Mouse (Mus musculus) midbrain, embryonic 11.5 days (tissue): ENCODE measurements at regions not wholly inside any gene's neighbourhood (a gene's known extent, or its start where the extent isn't known, plus 50 kb on each side); places are given as distances from the start of the nearest gene placed in this dataset.

Source experiments
- ATAC-seq: fragments of 200-750 bp; cut with Nextera tagmentation; 2 replicates; pipeline ENCODE4 v1.8.0; 2017; ENCODE audit warnings: moderate TSS enrichment, moderate library complexity; ENCODE audit not compliant: low FRiP score
- DNase-seq: peaks from one replicate; pipeline ENCODE4 v3.0.0; 2015; ENCODE audit warnings: low spot score; ENCODE audit errors: missing footprints
- H3K27ac ChIP-seq: fragments of 300-500 bp; sonication (generic); 2 replicates; pipeline ENCODE4 v1.5.1; 2014; ENCODE audit warnings: low read depth, low read length
- H3K27me3 ChIP-seq: fragments of 300-500 bp; sonication (generic); 2 replicates; pipeline ENCODE4 v1.6.1; 2014; ENCODE audit warnings: mild to moderate bottlenecking, low read length, moderate library complexity, mixed read lengths; ENCODE audit not compliant: control insufficient read depth, insufficient read depth
- H3K36me3 ChIP-seq: fragments of 300-500 bp; sonication (generic); 2 replicates; pipeline ENCODE4 v1.6.1; 2014; ENCODE audit warnings: mild to moderate bottlenecking, low read length, moderate library complexity, mixed read lengths; ENCODE audit not compliant: control insufficient read depth, insufficient read depth
- H3K4me1 ChIP-seq: fragments of 300-500 bp; sonication (generic); 2 replicates; pipeline ENCODE4 v1.6.1; 2014; ENCODE audit warnings: low read length; ENCODE audit not compliant: control insufficient read depth, insufficient read depth
- H3K4me2 ChIP-seq: fragments of 300-500 bp; sonication (generic); 2 replicates; pipeline ENCODE4 v1.6.1; 2014; ENCODE audit warnings: mild to moderate bottlenecking, moderate library complexity
- H3K4me3 ChIP-seq: fragments of 300-500 bp; sonication (generic); 2 replicates; pipeline ENCODE4 v1.5.1; 2014; ENCODE audit warnings: low read depth, low read length
- H3K9ac ChIP-seq: fragments of 300-500 bp; sonication (generic); 2 replicates; pipeline ENCODE4 v1.6.1; 2014; ENCODE audit warnings: low read length
- H3K9me3 ChIP-seq: fragments of 300-500 bp; sonication (generic); 2 replicates; pipeline ENCODE4 v1.6.1; 2016; ENCODE audit warnings: low read length; ENCODE audit not compliant: control insufficient read depth
- WGBS: fragments of 180-500 bp; shearing (Covaris S2); extraction: QIAGEN DNeasy Blood & Tissue Kit; methylation state at CpG from one replicate; pipeline ENCODE4 v1.1.7; 2014; 5-methylcytosine and 5-hydroxymethylcytosine counted together

- H3K36me3 ChIP-seq, result no peaks in the 10 kb centered on the region
- no peaks in the 10 kb centered on the region for H3K4me1 ChIP-seq
- ATAC-seq (no peak), DNase-seq (no peak)
- no peak overlapping the region for H3K9ac ChIP-seq
- H3K4me3 ChIP-seq, result no peak overlapping the region
- H3K4me2 ChIP-seq, result no peak overlapping the region
- 97% methylated on average over 1 of the region's 1 CpGs for WGBS
- no peaks in the 10 kb centered on the region for H3K9me3 ChIP-seq
- H3K27ac ChIP-seq, result no peak overlapping the region
- no peaks in the 10 kb centered on the region for H3K27me3 ChIP-seq
These were observed 349.6 kb downstream of the Dnajb9 start for GRCm38 (mm10) chr12:43860479-43860878.

GRCm38 (mm10) chr12:43856370-43856769 is 353.8 kb downstream of the Dnajb9 start:
- Histone ChIP-seq H3K4me3 (no peak overlapping the region), H3K4me2 (no peak overlapping the region), H3K27me3 (no peaks in the 10 kb centered on the region), H3K4me1 (no peaks in the 10 kb centered on the region), H3K9me3 (no peaks in the 10 kb centered on the region), H3K9ac (no peak overlapping the region), H3K36me3 (no peaks in the 10 kb centered on the region), H3K27ac (no peak overlapping the region)
- ATAC-seq (no peak), DNase-seq (no peak)
- WGBS, result 81% methylated on average over 4 of the region's 4 CpGs

DNA sequence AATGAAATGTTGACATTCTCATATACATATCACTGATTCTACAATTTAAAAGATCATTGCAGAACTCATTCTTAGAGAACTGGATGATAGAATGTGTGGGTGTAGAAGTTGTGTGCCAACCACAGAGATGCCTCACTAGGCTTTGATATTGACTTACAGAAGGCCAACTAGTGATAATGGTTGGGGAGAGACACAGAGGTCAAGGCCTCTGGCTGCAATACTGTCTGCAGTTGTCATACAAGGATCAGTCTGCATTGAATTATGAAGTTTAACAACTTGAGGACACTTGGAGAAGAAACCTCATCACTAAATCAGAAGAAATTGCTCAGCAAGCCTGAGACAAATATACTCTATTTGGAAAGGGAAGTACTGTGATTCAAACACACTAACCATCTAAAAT is 357.9 kb downstream of the Dnajb9 start:
- Histone ChIP-seq H3K9ac (no peak overlapping the region), H3K27ac (no peak overlapping the region), H3K9me3 (no peaks in the 10 kb centered on the region), H3K4me1 (no peaks in the 10 kb centered on the region), H3K4me3 (no peak overlapping the region), H3K4me2 (no peak overlapping the region), H3K27me3 (no peaks in the 10 kb centered on the region), H3K36me3 (no peaks in the 10 kb centered on the region)
- ATAC-seq, result no peak
- DNase-seq, result no peak

DNA sequence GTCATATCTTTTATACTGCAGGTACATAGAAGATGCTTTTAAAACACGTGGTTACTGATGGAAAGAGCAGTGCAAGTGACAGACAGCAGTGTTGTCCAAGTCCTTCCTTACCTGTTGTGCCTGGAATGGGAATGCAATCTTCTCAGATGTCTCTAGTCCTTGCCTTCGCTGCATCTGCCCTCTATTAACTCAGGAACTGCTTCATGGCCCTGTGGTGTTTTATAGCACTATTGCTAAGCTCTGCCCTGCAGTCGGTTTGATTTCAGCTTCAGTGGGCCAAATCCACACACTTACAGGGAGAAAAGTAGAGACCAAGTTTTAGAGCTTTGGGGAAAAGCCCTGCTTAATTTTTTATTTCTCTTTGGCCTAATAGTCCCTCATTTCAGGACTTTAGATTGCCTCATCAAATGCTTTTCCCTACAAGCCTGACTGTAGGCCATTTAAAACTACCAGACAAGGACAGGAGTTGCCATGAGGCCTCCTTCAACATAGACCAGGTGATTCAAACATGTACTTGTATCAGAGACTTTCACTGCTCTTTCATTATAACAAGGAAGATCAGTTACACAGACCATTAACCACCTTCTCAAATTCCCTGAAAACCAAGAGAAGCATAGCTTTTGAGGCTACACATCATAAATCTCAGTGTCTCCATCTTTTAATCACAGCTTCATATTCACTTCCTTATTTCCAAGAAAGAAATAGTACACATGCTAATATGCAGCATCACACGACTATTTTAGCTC is 358.7 kb downstream of the Dnajb9 start:
- Histone ChIP-seq H3K27ac (no peak overlapping the region), H3K4me2 (no peak overlapping the region), H3K4me3 (no peak overlapping the region), H3K9me3 (no peaks in the 10 kb centered on the region), H3K27me3 (no peaks in the 10 kb centered on the region), H3K36me3 (no peaks in the 10 kb centered on the region), H3K9ac (no peak overlapping the region), H3K4me1 (no peaks in the 10 kb centered on the region)
- DNase-seq (no peak), ATAC-seq (no peak)
- 61% methylated on average over 4 of the region's 4 CpGs for WGBS

GRCm38 (mm10) chr12:43843907-43844537 is 366.1 kb downstream of the Dnajb9 start:
- Histone ChIP-seq H3K27me3 (no peaks in the 10 kb centered on the region), H3K36me3 (no peaks in the 10 kb centered on the region), H3K9ac (no peak overlapping the region), H3K9me3 (no peaks in the 10 kb centered on the region), H3K27ac (no peak overlapping the region), H3K4me3 (no peak overlapping the region), H3K4me1 (no peaks in the 10 kb centered on the region; the same call in 1 of the 2 replicates), H3K4me2 (no peak overlapping the region)
- DNase-seq (peak; percentile 80), ATAC-seq (no peak)
- WGBS, result 38% methylated on average over 5 of the region's 5 CpGs

DNA sequence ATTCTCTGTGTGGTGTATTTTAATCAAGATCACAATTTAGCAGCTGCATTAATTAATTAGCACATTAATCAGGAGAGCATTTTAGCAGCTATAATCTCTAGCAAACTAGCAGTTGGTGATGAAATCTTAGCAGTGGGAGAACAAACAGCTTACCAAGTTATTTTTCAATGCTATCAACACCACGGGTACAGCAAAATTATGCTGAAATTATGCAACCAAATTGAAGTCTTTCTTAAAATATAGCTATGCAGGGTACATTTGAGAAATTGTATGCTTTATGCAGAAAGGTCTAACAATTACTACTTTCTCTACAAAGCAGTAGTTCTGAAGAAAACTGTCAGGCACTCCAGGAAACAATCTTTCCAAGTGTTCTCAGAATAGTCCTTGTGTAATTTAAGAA is 378.1 kb downstream of the Dnajb9 start:
- WGBS, result 84% methylated on average over 1 of the region's 1 CpGs
- ATAC-seq (no peak), DNase-seq (no peak)
- no peaks in the 10 kb centered on the region for H3K27me3 ChIP-seq
- no peaks in the 10 kb centered on the region for H3K4me1 ChIP-seq
- no peaks in the 10 kb centered on the region for H3K36me3 ChIP-seq
- H3K9ac ChIP-seq, result no peak overlapping the region
- no peak overlapping the region for H3K4me2 ChIP-seq
- no peak overlapping the region for H3K4me3 ChIP-seq
- no peaks in the 10 kb centered on the region for H3K9me3 ChIP-seq
- no peak overlapping the region for H3K27ac ChIP-seq

- Histone ChIP-seq H3K27ac (no peak overlapping the region), H3K36me3 (no peaks in the 10 kb centered on the region), H3K27me3 (no peaks in the 10 kb centered on the region), H3K9me3 (no peaks in the 10 kb centered on the region), H3K4me2 (no peak overlapping the region), H3K4me3 (no peak overlapping the region), H3K4me1 (no peaks in the 10 kb centered on the region), H3K9ac (no peak overlapping the region)
- no peak for ATAC-seq
- no peak for DNase-seq
These were observed 381.5 kb downstream of the Dnajb9 start for GRCm38 (mm10) chr12:43828641-43829040.

GRCm38 (mm10) chr12:43827901-43828300 is 382.2 kb downstream of the Dnajb9 start:
- no peak overlapping the region for H3K4me2 ChIP-seq
- no peaks in the 10 kb centered on the region for H3K9me3 ChIP-seq
- no peak overlapping the region for H3K4me3 ChIP-seq
- H3K27me3 ChIP-seq, result no peaks in the 10 kb centered on the region
- ATAC-seq (no peak), DNase-seq (no peak)
- H3K9ac ChIP-seq, result no peak overlapping the region
- no peak overlapping the region for H3K27ac ChIP-seq
- no peaks in the 10 kb centered on the region for H3K4me1 ChIP-seq
- H3K36me3 ChIP-seq, result no peaks in the 10 kb centered on the region
- WGBS, result 70% methylated on average over 6 of the region's 6 CpGs

DNA sequence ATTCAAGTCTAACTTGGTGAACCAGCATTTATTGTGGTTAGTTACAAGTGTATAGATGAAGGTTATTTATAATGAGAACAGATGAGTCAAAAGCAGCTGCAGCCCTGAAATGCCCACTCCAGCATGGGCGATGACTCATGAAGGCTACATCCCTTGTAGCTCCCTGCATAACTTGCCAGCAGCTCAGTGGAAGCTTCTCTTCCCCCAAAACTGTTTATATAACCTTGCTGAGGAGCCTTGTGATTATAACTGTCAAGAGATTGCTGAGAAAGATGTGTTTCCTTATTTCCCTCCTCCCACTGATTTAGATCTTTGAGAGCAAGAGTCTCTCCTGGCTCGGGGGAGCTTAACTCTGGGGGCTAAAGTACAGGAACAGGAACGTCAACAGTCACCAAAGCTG is 382.8 kb downstream of the Dnajb9 start:
- ATAC-seq (no peak), DNase-seq (no peak)
- Histone ChIP-seq H3K4me2 (no peak overlapping the region), H3K4me1 (no peaks in the 10 kb centered on the region), H3K27ac (no peak overlapping the region), H3K9ac (no peak overlapping the region), H3K36me3 (no peaks in the 10 kb centered on the region), H3K27me3 (no peaks in the 10 kb centered on the region), H3K4me3 (no peak overlapping the region), H3K9me3 (no peaks in the 10 kb centered on the region)
- 65% methylated on average over 3 of the region's 3 CpGs for WGBS
